Mouse (Mus musculus): ENCODE results near the gene Pus1. TPM values are rescaled to one million over a fixed set of nuclear protein-coding genes. Genes with fewer than 3 reads are reported as not detected.

Pus1 gene
- polyA plus RNA-seq, 1 experiment from 2014 or later, result 23.6 TPM

DNA sequence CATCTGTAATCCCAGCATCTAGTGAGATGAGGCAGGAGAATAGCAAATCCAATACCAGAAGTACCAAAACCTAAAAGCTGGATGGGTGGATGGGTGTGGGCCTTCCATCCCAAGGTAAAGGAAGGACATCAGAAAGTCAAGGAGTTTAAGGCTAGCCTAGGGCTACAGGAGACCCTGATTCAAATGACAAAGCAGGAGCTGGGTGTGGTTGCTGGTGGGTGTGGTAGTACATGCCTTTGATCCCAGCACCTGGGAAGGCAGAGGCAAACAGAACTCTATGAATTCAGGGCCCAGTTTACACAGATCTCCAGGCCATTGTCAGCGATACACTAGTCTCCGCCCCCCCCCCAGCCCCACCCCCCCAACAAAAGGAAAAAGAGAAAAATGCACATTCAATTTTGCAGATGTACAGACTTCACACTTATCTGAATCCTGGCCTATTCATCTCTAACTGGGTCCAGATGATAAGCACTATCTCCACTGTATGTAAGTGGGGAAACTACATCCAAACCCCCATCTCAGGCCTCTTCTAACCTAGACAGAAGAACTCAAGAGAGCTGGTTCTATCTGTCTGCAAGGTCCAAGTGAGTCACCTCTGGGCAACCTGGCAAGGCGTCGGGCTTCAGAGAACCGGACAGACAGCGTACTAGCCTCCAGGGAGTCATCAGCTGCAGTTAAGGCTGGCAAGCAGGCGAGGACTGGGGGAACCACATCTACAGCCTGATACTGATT lies 23.7 kb upstream of the Pus1 start:
- Histone ChIP-seq H3K27me3 (no peaks in the 10 kb centered on the region), H3K4me1 (peaks cover 67% of the 10 kb centered on the region), H3K4me2 (replicated peaks) (no peak overlapping the region), H3K9ac (replicated peaks) (no peak overlapping the region), H3K27ac (replicated peaks) (no peak overlapping the region), H3K9me3 (no peaks in the 10 kb centered on the region), H3K4me3 (no peak overlapping the region), H3K36me3 (peaks cover 27% of the 10 kb centered on the region; the same call in 1 of the 2 replicates)
- no peak for ATAC-seq (replicated peaks)
- 91% methylated on average over 7 of the region's 7 CpGs for WGBS

DNA sequence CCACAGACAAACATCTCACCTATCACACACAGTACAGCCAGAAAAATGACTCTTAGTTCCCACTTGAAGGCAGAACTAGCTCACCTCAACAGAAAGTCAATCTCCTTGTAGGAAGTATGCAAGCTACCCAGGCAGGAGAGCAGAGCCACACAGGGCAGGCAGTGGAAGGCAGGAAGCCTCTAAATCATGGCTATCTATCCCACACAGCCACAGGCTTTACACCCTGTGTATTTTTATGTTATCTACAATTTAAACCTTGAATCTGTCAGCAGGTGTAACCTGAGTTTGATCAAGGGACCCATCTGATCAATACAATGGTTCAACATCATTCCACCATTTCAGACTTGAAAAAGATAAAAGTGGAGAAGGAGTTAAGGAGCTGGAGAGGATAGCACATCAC lies 22.4 kb upstream of the Pus1 start:
- peaks cover 41% of the 10 kb centered on the region for H3K36me3 ChIP-seq
- no peaks in the 10 kb centered on the region for H3K9me3 ChIP-seq
- H3K4me1 ChIP-seq, result peaks cover 53% of the 10 kb centered on the region
- H3K4me3 ChIP-seq, result no peak overlapping the region
- H3K27ac ChIP-seq (replicated peaks), result no peak overlapping the region
- H3K4me2 ChIP-seq (replicated peaks), result no peak overlapping the region
- ATAC-seq (replicated peaks), result no peak
- no peak overlapping the region for H3K9ac ChIP-seq (replicated peaks)
- no peaks in the 10 kb centered on the region for H3K27me3 ChIP-seq

GRCm38 (mm10) chr5:110802186-110802585 lies 21.7 kb upstream of the Pus1 start:
- H3K36me3 ChIP-seq, result peaks cover 47% of the 10 kb centered on the region

DNA sequence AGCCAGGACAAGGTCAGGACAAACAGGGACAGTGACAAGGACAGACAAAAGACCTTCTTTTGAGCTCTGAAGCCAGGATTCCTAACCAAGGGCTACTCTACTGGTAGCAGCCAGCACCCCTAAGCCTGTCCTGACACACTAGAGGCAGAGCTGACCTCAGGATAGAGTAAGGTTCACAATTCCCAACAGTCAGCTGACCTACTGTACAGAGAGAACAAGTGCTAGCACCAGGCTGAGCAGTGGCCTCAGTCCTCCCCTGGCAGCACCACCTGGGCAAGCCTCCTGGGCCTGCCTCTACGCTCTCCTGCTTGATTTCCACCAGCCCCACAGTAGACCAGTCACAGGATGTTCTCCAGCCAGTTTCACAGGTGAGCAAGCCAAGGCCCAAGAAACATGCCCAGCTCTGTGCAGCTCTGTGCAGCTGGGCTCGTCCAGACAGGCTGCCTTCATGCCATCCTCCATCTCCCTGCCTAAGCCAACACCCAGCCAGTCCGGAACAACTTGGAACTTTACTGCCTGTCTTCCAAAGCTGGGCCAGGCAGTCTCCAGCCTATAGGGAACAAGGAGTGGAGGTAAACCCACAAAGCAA lies 20.7 kb upstream of the Pus1 start:
- Histone ChIP-seq H3K27ac (replicated peaks) (no peak overlapping the region), H3K4me3 (no peak overlapping the region), H3K9me3 (no peaks in the 10 kb centered on the region), H3K9ac (replicated peaks) (no peak overlapping the region), H3K4me1 (peaks cover 36% of the 10 kb centered on the region), H3K4me2 (replicated peaks) (no peak overlapping the region), H3K36me3 (peaks cover 57% of the 10 kb centered on the region), H3K27me3 (no peaks in the 10 kb centered on the region)
- 92% methylated on average over 3 of the region's 3 CpGs for WGBS
- ATAC-seq (replicated peaks), result no peak

More at GRCm38 (mm10) chr5:110802186-110802585, 21.7 kb upstream of the Pus1 start:
- ATAC-seq (replicated peaks), result no peak
- Histone ChIP-seq H3K9me3 (no peaks in the 10 kb centered on the region), H3K9ac (replicated peaks) (0 out of 2 replicates have a peak overlapping the region, but pooled peaks have one; percentile 4), H3K4me3 (no peak overlapping the region), H3K27ac (replicated peaks) (no peak overlapping the region), H3K4me2 (replicated peaks) (no peak overlapping the region), H3K27me3 (no peaks in the 10 kb centered on the region), H3K4me1 (peaks cover 47% of the 10 kb centered on the region)
- 89% methylated on average over 4 of the region's 4 CpGs for WGBS

GRCm38 (mm10) chr5:110797696-110798095 lies 17.2 kb upstream of the Pus1 start:
- no peak for ATAC-seq (replicated peaks)
- WGBS, result 66% methylated on average over 4 of the region's 4 CpGs
- Histone ChIP-seq H3K27me3 (no peaks in the 10 kb centered on the region), H3K36me3 (peaks cover 79% of the 10 kb centered on the region), H3K4me1 (peaks cover 12% of the 10 kb centered on the region; the same call in 1 of the 2 replicates), H3K9me3 (no peaks in the 10 kb centered on the region), H3K4me2 (replicated peaks) (no peak overlapping the region), H3K4me3 (no peak overlapping the region), H3K9ac (replicated peaks) (no peak overlapping the region), H3K27ac (replicated peaks) (no peak overlapping the region)

DNA sequence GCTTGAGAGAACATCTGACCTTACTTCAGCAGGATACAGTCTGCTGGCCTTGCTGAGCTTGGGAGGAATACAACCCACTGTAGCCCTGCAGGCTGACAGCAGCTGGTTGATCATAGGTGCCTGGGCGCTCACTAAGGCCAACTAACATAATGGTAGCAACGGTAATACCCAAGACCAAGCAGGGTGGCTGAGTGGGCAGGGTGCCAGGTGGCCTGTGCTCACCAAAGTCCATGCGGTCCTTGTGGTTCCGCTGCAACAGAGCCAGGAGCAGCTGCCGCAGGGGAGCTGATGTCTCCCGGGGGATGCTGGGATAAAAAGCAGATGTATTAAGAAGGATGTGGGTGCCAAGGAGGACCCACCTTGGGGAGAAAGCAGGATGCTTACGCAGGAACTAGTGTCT lies 13.9 kb upstream of the Pus1 start:
- H3K4me2 ChIP-seq (replicated peaks), result no peak overlapping the region
- no peak for ATAC-seq (replicated peaks)
- peaks cover 98% of the 10 kb centered on the region for H3K36me3 ChIP-seq
- H3K27ac ChIP-seq (replicated peaks), result no peak overlapping the region
- no peaks in the 10 kb centered on the region for H3K27me3 ChIP-seq
- no peak overlapping the region for H3K9ac ChIP-seq (replicated peaks)
- no peaks in the 10 kb centered on the region for H3K4me1 ChIP-seq
- no peak overlapping the region for H3K4me3 ChIP-seq
- no peaks in the 10 kb centered on the region for H3K9me3 ChIP-seq
- WGBS, result 95% methylated on average over 7 of the region's 7 CpGs

- Histone ChIP-seq H3K36me3 (peaks cover 87% of the 10 kb centered on the region), H3K27me3 (no peaks in the 10 kb centered on the region), H3K9ac (replicated peaks) (no peak overlapping the region), H3K4me1 (no peaks in the 10 kb centered on the region), H3K4me3 (no peak overlapping the region), H3K27ac (replicated peaks) (no peak overlapping the region), H3K9me3 (no peaks in the 10 kb centered on the region), H3K4me2 (replicated peaks) (no peak overlapping the region)
- peak; percentile 69 for ATAC-seq (replicated peaks)
- 61% methylated on average over 5 of the region's 5 CpGs for WGBS
These were observed 8.2 kb upstream of the Pus1 start for GRCm38 (mm10) chr5:110788684-110789083.

DNA sequence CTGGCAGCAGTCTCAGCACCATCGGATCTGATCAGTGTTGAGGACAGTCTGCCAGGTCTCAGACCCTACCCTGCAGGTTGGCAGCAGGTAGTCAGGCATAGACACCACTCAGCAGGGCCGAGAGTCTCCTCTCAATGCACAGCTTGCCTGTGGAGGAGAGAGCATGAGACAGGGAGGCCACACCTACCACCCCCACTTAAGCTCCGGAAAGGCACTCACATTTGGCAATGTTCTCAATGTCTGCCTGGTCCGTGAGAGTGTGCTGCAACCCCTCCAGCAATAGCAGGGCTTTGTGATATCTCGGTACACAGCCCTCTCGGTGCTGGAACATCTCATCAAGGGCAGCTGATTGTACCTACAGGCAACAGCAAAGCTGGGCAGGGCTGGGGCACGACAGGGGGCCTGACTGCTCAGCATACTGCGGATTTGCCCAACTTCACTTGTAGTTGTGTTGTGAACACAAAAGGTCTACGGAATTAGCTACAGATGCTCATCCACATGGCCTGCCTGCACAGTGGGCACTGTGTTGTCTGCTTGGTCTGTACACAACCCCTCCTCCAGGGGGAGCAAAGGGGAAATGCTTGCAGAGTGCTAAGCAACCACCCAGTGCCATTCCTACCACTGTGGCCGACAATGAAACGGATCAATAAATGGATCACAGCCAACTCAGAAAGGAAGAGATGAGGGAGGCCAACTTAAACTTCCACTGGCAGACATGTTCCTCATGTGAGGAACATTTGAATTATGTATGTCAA lies 5.8 kb upstream of the Pus1 start:
- Histone ChIP-seq H3K4me2 (replicated peaks) (no peak overlapping the region), H3K4me3 (no peak overlapping the region), H3K27ac (replicated peaks) (no peak overlapping the region), H3K36me3 (peaks cover 64% of the 10 kb centered on the region), H3K9me3 (no peaks in the 10 kb centered on the region), H3K4me1 (no peaks in the 10 kb centered on the region), H3K27me3 (no peaks in the 10 kb centered on the region), H3K9ac (replicated peaks) (no peak overlapping the region)
- WGBS, result 78% methylated on average over 11 of the region's 11 CpGs
- no peak for ATAC-seq (replicated peaks)

DNA sequence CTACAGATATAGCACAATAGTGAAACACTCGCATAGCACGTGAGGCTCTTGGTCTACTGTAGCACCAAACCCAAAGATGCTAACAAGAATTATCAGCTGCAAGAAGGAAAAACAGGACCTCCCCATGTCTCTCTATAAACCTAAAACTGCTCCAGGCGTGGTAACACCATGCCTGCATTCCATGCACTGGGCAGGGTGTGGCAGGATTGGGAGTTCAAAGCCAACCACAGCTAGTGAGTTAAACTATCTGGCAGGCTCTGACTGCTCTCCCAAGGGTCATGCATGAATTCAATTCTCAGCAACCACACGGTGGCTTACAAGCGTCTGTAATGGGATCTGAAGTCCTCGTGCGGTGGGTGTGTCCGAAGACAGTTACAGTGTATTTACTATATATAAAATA lies 2.7 kb upstream of the Pus1 start:
- H3K36me3 ChIP-seq, result peaks cover 33% of the 10 kb centered on the region
- no peak overlapping the region for H3K27ac ChIP-seq (replicated peaks)
- H3K9ac ChIP-seq (replicated peaks), result no peak overlapping the region
- H3K9me3 ChIP-seq, result no peaks in the 10 kb centered on the region
- no peak overlapping the region for H3K4me2 ChIP-seq (replicated peaks)
- no peak for ATAC-seq (replicated peaks)
- H3K4me3 ChIP-seq, result no peak overlapping the region
- WGBS, result 76% methylated on average over 8 of the region's 8 CpGs
- H3K4me1 ChIP-seq, result peaks cover 18% of the 10 kb centered on the region
- H3K27me3 ChIP-seq, result no peaks in the 10 kb centered on the region

DNA sequence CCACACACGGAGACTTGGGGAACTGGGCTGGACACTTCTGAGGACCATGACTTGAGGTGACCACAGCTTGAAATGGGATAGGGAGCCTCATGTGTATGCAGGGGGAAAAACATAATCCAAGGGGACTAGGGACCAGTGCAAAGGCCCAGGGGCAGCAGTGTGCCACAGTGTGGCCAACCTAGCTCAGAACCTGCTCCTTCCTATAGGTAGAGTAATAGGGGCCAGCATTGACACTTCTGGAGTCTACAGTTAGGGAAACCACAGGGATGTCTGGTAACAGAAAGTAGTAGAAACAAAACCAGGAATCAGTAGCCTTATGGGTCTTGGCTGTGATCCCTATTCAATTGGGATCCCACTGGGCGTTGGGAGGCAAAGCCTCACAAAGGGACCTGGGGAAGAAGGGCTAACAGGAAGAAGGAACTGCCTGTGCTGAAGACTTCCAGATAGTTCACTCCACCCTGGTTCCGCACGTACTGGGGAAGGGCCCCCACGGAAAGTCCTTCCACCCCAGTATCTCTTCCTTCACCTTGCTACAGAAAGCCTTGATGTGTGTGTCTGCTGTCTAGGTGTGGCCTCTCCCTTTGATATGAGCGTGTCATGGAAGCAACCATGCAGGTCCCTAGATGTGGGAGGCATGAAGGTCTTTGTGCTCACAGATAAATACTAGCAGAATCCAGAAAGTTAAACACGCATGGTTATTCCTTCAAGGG lies 1.2 kb upstream of the Pus1 start:
- peaks cover 19% of the 10 kb centered on the region for H3K36me3 ChIP-seq
- no peak overlapping the region for H3K4me2 ChIP-seq (replicated peaks)
- no peak for ATAC-seq (replicated peaks)
- no peak overlapping the region for H3K4me3 ChIP-seq
- H3K9me3 ChIP-seq, result no peaks in the 10 kb centered on the region
- WGBS, result 82% methylated on average over 7 of the region's 7 CpGs
- no peaks in the 10 kb centered on the region for H3K27me3 ChIP-seq
- H3K27ac ChIP-seq (replicated peaks), result no peak overlapping the region
- peaks cover 18% of the 10 kb centered on the region for H3K4me1 ChIP-seq
- no peak overlapping the region for H3K9ac ChIP-seq (replicated peaks)

- Histone ChIP-seq H3K27ac (replicated peaks) (0 out of 2 replicates have a peak overlapping the region, but pooled peaks have one; percentile 32), H3K36me3 (peaks cover 11% of the 10 kb centered on the region), H3K9ac (replicated peaks) (peak overlapping the region; percentile 68), H3K4me2 (replicated peaks) (peak overlapping the region; percentile 96), H3K9me3 (no peaks in the 10 kb centered on the region), H3K4me3 (peak overlapping the region; percentile 82), H3K4me1 (peaks cover 18% of the 10 kb centered on the region), H3K27me3 (no peaks in the 10 kb centered on the region)
- 54% methylated on average over 10 of the region's 10 CpGs for WGBS
- peak; percentile 63; the same call in 1 of the 2 replicates for ATAC-seq (replicated peaks)
These were observed 486 bp upstream of the Pus1 start for GRCm38 (mm10) chr5:110780761-110781528.

Measured in forebrain, embryonic 15.5 days (tissue).